Mouse (Mus musculus) T-helper 17 cell (primary cell): Measurements from ENCODE around the gene Tmem108.

Experiments used
- in situ Hi-C, 2 experiments: fragments of 300-600 bp; cut with MboI, MseI; formaldehyde crosslinking; loops; 1 replicate in 1 of 2; 2 replicates in 1 of 2; pipeline ENCODE4 v1.15.1; 2025; ENCODE audit warnings: high pct_unique_total_duplicates in 2 of 2

The Tmem108 gene

GRCm38 (mm10) chr9:103469516-103469915 lies 292.1 kb downstream of the Tmem108 start:
- in situ Hi-C loops = no loop called here

DNA sequence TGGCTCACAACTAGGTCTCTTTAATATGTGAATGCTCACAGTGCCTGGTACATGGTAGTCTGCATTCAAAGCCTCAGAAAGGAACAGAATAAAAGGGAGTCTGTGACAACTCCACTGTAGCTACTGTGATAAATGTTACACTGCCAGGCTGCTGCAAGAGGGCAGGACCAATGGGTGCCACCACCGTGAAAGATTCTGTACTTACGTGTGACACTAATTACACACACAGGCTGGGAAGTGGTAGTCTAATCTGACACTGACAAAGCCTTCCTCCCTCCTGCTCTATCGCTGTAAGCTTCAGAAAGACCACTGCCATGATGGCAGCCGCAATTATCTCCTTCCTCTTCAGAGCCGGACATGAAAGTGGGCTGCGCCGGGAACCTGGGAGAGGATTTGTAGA lies 292.7 kb downstream of the Tmem108 start:
- in situ Hi-C loops = no loop called here

DNA sequence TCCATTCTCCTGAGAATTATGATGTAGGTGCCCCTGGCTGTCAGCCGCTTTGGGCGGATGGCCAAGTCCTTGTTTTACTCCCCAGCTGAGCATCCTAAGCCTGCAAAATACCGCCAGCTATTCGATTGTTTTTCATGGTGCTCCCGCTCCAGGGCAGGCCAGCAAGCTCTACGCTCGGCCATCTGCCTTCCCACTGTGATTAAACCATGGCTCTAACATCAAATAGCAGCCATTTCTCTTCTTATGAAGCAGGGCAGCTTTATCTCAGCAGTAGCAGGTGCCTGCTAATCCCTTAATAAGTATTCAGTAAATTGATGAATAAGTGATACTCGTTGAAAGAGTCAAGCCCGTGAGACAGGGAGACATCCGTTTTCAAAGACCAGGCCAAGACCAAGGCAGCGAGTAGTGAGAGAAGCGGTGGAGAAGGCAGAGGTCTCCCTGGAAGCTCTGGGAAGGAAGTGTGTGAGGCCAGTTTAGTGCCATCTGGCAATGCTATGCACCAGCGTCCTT lies 295.9 kb downstream of the Tmem108 start:
- in situ Hi-C loops = no loop called here

DNA sequence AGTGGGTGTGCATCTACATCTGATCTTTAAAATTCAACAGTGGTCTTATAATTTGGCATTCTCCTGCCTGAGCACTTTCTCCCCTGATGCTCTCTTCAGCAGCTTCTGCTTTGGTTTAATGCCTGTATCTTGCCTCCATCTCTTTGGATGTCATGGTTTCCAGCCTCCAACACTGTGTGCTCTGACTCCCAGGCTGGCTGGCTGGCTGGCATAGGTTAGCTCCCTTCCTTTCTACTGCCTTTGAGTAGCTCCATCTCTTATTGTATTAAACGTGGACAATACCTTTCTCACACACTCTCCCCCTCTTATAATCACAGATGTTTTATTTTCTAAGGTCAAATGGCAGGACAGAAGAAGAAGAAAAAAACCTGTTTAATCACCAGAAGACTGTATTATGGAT lies 296.3 kb downstream of the Tmem108 start:
- in situ Hi-C loops = no loop called here

- in situ Hi-C loops = no loop called here
Measured at GRCm38 (mm10) chr9:103463833-103464232, 297.8 kb downstream of the Tmem108 start.

DNA sequence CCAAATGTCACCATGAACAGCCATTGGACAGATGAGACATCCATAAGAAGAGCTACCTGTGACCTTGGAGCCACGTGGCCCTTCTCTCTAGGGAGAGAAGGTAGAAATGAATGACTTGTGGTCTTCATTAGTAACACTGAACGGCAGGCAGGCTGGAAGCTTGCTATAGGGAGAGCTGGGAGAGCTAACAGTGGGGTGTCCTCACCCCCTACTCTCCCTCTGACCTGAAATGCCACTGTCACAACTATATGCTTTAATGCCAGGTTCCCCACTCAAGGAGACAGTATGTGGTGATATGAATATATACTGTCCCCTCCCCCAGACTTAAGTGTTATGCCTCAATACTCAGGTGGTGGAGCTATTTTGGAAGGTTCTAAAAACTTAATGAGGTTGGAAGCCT lies 301.8 kb downstream of the Tmem108 start:
- in situ Hi-C loops = no loop called here

GRCm38 (mm10) chr9:103459307-103459706 lies 302.3 kb downstream of the Tmem108 start:
- in situ Hi-C loops = no loop called here

DNA sequence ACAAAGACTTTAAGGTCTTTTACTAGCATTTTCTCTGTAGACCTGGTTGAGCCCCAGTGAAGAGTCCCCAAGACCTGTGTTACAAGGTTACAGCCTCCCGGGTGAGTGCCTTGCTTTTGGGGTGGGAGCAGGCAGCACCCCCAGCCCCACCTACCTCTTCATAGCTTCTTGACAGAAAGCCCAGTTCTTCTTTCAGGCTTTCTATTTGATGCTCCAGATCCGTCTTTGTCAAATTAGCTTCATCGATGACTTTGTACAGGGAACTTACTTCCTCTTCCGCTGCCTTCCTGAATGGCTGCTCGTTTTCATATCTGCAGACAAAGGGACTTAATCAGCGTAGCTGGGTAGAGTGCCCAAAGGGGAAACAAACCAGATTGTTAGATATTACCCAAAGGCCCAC lies 312.0 kb downstream of the Tmem108 start:
- in situ Hi-C loops = no loop called here

DNA sequence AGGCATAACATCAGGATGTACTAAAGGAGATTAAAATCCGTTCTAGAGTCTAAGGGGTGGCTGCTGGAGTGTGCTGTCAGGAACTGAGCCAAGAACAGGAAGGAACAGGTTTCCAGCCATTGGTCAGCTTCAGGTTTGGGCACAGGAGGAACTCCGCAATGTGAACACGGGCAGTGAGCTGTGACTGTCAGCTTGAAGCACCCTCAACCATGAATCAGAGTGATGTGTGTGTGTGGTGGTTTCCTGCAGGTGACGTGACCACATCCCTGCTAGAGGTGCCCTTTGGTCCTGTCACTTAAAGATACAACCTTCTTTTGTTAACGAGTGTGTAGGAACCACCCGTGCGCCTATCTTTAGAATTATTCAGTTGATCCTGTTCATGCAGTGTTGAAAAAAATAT lies 312.5 kb downstream of the Tmem108 start:
- in situ Hi-C loops = no loop called here

GRCm38 (mm10) chr9:103444656-103445055 lies 317.0 kb downstream of the Tmem108 start:
- in situ Hi-C loops = no loop called here

DNA sequence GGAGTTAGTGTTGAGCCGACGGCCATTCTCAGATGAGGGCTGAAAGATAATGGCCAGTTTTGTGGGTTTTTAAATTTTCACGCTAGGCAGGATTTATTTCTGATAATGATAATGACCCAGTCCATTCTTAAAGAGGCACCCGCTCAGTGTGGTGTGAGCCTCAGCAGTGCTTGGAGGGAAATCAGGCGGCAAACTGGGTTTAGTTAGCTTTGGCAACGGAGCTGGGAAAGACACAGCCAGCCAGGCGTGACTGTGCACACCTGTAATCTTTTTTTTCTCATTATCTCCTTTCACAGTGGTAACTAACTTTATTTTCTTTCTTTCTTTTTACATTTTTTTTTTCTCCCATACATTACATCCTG lies 317.8 kb downstream of the Tmem108 start:
- in situ Hi-C loops = no loop called here

GRCm38 (mm10) chr9:103443121-103443823 lies 318.4 kb downstream of the Tmem108 start:
- in situ Hi-C loops = no loop called here

- in situ Hi-C loops = no loop called here
Measured at GRCm38 (mm10) chr9:103440597-103440996, 321.0 kb downstream of the Tmem108 start.

GRCm38 (mm10) chr9:103437104-103437503 lies 324.5 kb downstream of the Tmem108 start:
- in situ Hi-C loops = no loop called here

DNA sequence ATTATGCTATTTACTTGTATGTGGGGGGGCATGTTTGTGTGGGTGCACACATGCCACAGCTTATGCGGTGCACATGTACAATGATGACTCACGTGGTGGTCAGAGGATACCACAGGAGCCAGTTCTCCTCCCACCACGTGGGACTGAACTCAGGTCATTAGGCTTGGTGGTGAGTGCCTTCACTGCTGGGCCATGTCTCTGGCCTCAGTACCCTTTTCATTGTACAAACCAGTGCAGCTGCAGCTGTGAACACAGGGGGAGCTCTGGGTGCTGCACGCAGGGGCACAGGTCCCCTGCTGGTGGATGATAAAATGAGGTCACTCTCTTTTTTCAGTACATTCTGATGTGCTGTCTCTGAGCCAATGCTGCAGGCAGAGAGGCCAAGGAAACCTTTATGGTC lies 327.5 kb downstream of the Tmem108 start:
- in situ Hi-C loops = loop anchor here in 1 of 2 experiments (5.0 kb wide), 1 partner anchor 62 kb away; no protein-coding TSS in a partner anchor
